Mouse (Mus musculus): ENCODE measurements around the gene Zfand3. TPM values are rescaled to one million over a fixed set of nuclear protein-coding genes. Genes with fewer than 3 reads are reported as not detected.

The Zfand3 gene
- total and polyA plus RNA-seq, 3 experiments: 23.2 to 44.0 (median 23.5) TPM

GRCm38 (mm10) chr17:30137115-30137514 lies 132.6 kb downstream of the Zfand3 start:
- Histone ChIP-seq H3K79me2 (replicated peaks; ENCODE audit: control insufficient read depth, extremely low read depth, insufficient read depth, poor library complexity, severe bottlenecking) (no peaks in the 10 kb centered on the region), H3K9me3 (replicated peaks; ENCODE audit: low read length) (no peaks in the 10 kb centered on the region), H3K4me3 (replicated peaks in 1 of 3; ENCODE audit: low read depth in 2 of 3, low read length in 2 of 3, poor library complexity in 1 of 3) (no peak overlapping the region), H3K36me3 (replicated peaks in 1 of 2; ENCODE audit: control insufficient read depth in 1 of 2, insufficient read depth in 1 of 2, low read length in 1 of 2) (peaks cover 7 to 41% of the 10 kb centered on the region in 2 experiments), H3K4me1 (ENCODE audit: control insufficient read depth in 1 of 2, insufficient read depth in 2 of 2) (peaks cover 0 to 4% of the 10 kb centered on the region in 2 experiments; a peak in 1 of 4 replicates), H3K4me2 (ENCODE audit: insufficient read depth, low read depth, poor library complexity, severe bottlenecking) (no peak overlapping the region), H3K27me3 (replicated peaks) (no peaks in the 10 kb centered on the region), H3K9ac (ENCODE audit: insufficient read depth, low read depth) (no peak overlapping the region), H3K27ac (ENCODE audit: insufficient read depth, low read depth) (no peak overlapping the region)
- no peak for TF ChIP-seq ELF1 (IDR thresholded peaks at IDR 0.05; ENCODE audit: low read depth, low read length)
- TF ChIP-seq TBP (conservative IDR thresholded peaks at IDR 0.05; ENCODE audit: low read depth, low read length): no peak
- TF ChIP-seq MYC (IDR thresholded peaks at IDR 0.05; ENCODE audit: low read depth, low read length): no peak
- no peak for TF ChIP-seq JUND (conservative IDR thresholded peaks at IDR 0.05; ENCODE audit: low read depth, low read length)
- TF ChIP-seq HCFC1 (IDR thresholded peaks at IDR 0.05; ENCODE audit: low read depth, low read length): no peak
- no peak for TF ChIP-seq TCF12 (IDR thresholded peaks at IDR 0.05; ENCODE audit: low read depth, low read length)
- TF ChIP-seq NRF1 (IDR thresholded peaks at IDR 0.05; ENCODE audit: low read depth, low read length): no peak
- TF ChIP-seq CHD1 (IDR thresholded peaks at IDR 0.05; ENCODE audit: low read depth, low read length): no peak
- no peak for TF ChIP-seq ETS1 (conservative IDR thresholded peaks at IDR 0.05; ENCODE audit: low read depth, low read length)
- TF ChIP-seq EP300 (IDR thresholded peaks at IDR 0.05; ENCODE audit: low read length): no peak
- no peak for TF ChIP-seq RCOR1 (conservative IDR thresholded peaks at IDR 0.05; ENCODE audit: low read depth, low read length)
- TF ChIP-seq POLR2A (IDR thresholded peaks at IDR 0.05; ENCODE audit: low read depth, low read length): no peak
- no peak for TF ChIP-seq ZC3H11A (IDR thresholded peaks at IDR 0.05; ENCODE audit: low read depth, low read length)
- TF ChIP-seq MAFK (IDR thresholded peaks at IDR 0.05; ENCODE audit: insufficient replicate concordance, low read length): no peak
- TF ChIP-seq GABPA (IDR thresholded peaks at IDR 0.05; ENCODE audit: insufficient replicate concordance, low read depth, low read length): no peak
- no peak for TF ChIP-seq MAX (IDR thresholded peaks at IDR 0.05; ENCODE audit: low read length)
- TF ChIP-seq CTCF (conservative IDR thresholded peaks at IDR 0.05 in 1 of 2, IDR thresholded peaks at IDR 0.05 in 1 of 2; ENCODE audit: low read depth in 2 of 2, low read length in 2 of 2): no peak
- no peak for DNase-seq (ENCODE audit: extremely low read depth)
- in situ Hi-C loops (cut with MboI; ENCODE audit: low pct_ligation_motif_present, low pct_unique_long_range_greater_than_20kb, low sequenced_read_pairs): no loop called here
- dilution Hi-C loops (cut with MboI; ENCODE audit: extremely low pct_ligation_motif_present, extremely low pct_unique_long_range_greater_than_20kb, low sequenced_read_pairs): no loop called here

GRCm38 (mm10) chr17:30144114-30144513 lies 139.6 kb downstream of the Zfand3 start:
- TF ChIP-seq CHD2 (IDR thresholded peaks at IDR 0.05; ENCODE audit: low read length) (no peak), NRF1 (IDR thresholded peaks at IDR 0.05; ENCODE audit: low read depth, low read length) (no peak), TCF12 (IDR thresholded peaks at IDR 0.05; ENCODE audit: low read depth, low read length) (no peak), EP300 (IDR thresholded peaks at IDR 0.05; ENCODE audit: low read length) (no peak), HCFC1 (IDR thresholded peaks at IDR 0.05; ENCODE audit: low read depth, low read length) (no peak), MYC (IDR thresholded peaks at IDR 0.05; ENCODE audit: low read depth, low read length) (no peak), ETS1 (conservative IDR thresholded peaks at IDR 0.05; ENCODE audit: low read depth, low read length) (no peak), ZC3H11A (IDR thresholded peaks at IDR 0.05; ENCODE audit: low read depth, low read length) (no peak), UBTF (IDR thresholded peaks at IDR 0.05; ENCODE audit: low read depth, low read length) (no peak), CHD1 (IDR thresholded peaks at IDR 0.05; ENCODE audit: low read depth, low read length) (no peak), MAZ (IDR thresholded peaks at IDR 0.05; ENCODE audit: low read depth, low read length) (no peak), MXI1 (IDR thresholded peaks at IDR 0.05; ENCODE audit: low read depth, low read length) (no peak), ELF1 (IDR thresholded peaks at IDR 0.05; ENCODE audit: low read depth, low read length) (no peak), POLR2AphosphoS2 (IDR thresholded peaks at IDR 0.05; ENCODE audit: low read depth, low read length) (no peak), MAX (IDR thresholded peaks at IDR 0.05; ENCODE audit: low read length) (no peak)
- H3K4me2 ChIP-seq (ENCODE audit: insufficient read depth, low read depth, poor library complexity, severe bottlenecking): no peak overlapping the region
- no peaks in the 10 kb centered on the region for H3K79me2 ChIP-seq (replicated peaks; ENCODE audit: control insufficient read depth, extremely low read depth, insufficient read depth, poor library complexity, severe bottlenecking)
- H3K9ac ChIP-seq (ENCODE audit: insufficient read depth, low read depth): no peak overlapping the region
- dilution Hi-C loops (cut with MboI; ENCODE audit: extremely low pct_ligation_motif_present, extremely low pct_unique_long_range_greater_than_20kb, low sequenced_read_pairs): no loop called here
- peaks cover 0 to 5% of the 10 kb centered on the region in 2 experiments; a peak in 1 of 4 replicates for H3K4me1 ChIP-seq (ENCODE audit: control insufficient read depth in 1 of 2, insufficient read depth in 2 of 2)
- H3K27ac ChIP-seq (ENCODE audit: insufficient read depth, low read depth): no peak overlapping the region
- H3K9me3 ChIP-seq (replicated peaks; ENCODE audit: low read length): no peaks in the 10 kb centered on the region
- DNase-seq (ENCODE audit: extremely low read depth): no peak
- in situ Hi-C loops (cut with MboI; ENCODE audit: low pct_ligation_motif_present, low pct_unique_long_range_greater_than_20kb, low sequenced_read_pairs): no loop called here
- H3K27me3 ChIP-seq (replicated peaks): no peaks in the 10 kb centered on the region
- no peak overlapping the region for H3K4me3 ChIP-seq (replicated peaks in 1 of 3; ENCODE audit: low read depth in 2 of 3, low read length in 2 of 3, poor library complexity in 1 of 3)
- H3K36me3 ChIP-seq (replicated peaks in 1 of 2; ENCODE audit: control insufficient read depth in 1 of 2, insufficient read depth in 1 of 2, low read length in 1 of 2): peaks cover 0 to 36% of the 10 kb centered on the region in 2 experiments
